Mouse (Mus musculus) megakaryocyte, embryonic 14.5 days (primary cell): Measurements from ENCODE around the gene Mslnl.

Experiments
- FLI1 ChIP-seq: IDR thresholded peaks from 2 replicates; pipeline ENCODE4 v1.6.1; 2012; ENCODE audit warnings: low read length, inconsistent platforms, mixed read lengths
- GATA1 ChIP-seq: IDR thresholded peaks from 3 replicates; pipeline ENCODE4 v1.6.1; 2012; ENCODE audit warnings: mixed read lengths, low read length, inconsistent platforms, borderline replicate concordance

GRCm38 (mm10) chr17:25715627-25716026 is 20.2 kb upstream of the Mslnl start:
- no peak for TF ChIP-seq FLI1
- no peak for TF ChIP-seq GATA1
